Mouse (Mus musculus) hindbrain, embryonic 12.5 days (tissue): Measurements from ENCODE around the gene Dmbt1. TPM values are rescaled to one million over a fixed set of nuclear protein-coding genes. Genes with fewer than 3 reads are reported as not detected.
"Not testable (repeated sequence)": the region's sequence is repeated elsewhere in the genome, so short reads cannot be mapped to it uniquely, and the experiment has no call there.

ENCODE experiments used
- ATAC-seq: fragments of 200-750 bp; cut with Nextera tagmentation; 2 replicates; pipeline ENCODE4 v1.8.0; 2017; ENCODE audit warnings: moderate TSS enrichment; ENCODE audit not compliant: low FRiP score
- H3K27ac ChIP-seq: fragments of 300-500 bp; sonication (generic); 2 replicates; pipeline ENCODE4 v1.5.1; 2016; ENCODE audit warnings: mild to moderate bottlenecking
- H3K27me3 ChIP-seq: fragments of 300-500 bp; sonication (generic); 2 replicates; pipeline ENCODE4 v1.6.1; 2016; ENCODE audit warnings: mild to moderate bottlenecking
- H3K36me3 ChIP-seq: fragments of 300-500 bp; sonication (generic); 2 replicates; pipeline ENCODE4 v1.6.1; 2016; ENCODE audit warnings: mild to moderate bottlenecking
- H3K4me1 ChIP-seq: fragments of 300-500 bp; sonication (generic); 2 replicates; pipeline ENCODE4 v1.6.1; 2016
- H3K4me2 ChIP-seq: fragments of 300-500 bp; sonication (generic); replicated peaks from 2 replicates; pipeline ENCODE4 v1.6.1; 2016; ENCODE audit warnings: mild to moderate bottlenecking
- H3K4me3 ChIP-seq: fragments of 300-500 bp; sonication (generic); 2 replicates; pipeline ENCODE4 v1.5.1; 2016; ENCODE audit warnings: mild to moderate bottlenecking
- H3K9ac ChIP-seq: fragments of 300-500 bp; sonication (generic); 2 replicates; pipeline ENCODE4 v1.6.1; 2016; ENCODE audit warnings: mild to moderate bottlenecking, moderate library complexity
- H3K9me3 ChIP-seq: fragments of 300-500 bp; sonication (generic); replicated peaks from 2 replicates; pipeline ENCODE4 v1.6.1; 2016; ENCODE audit warnings: mild to moderate bottlenecking
- whole genome bisulfite sequencing: fragments of 180-500 bp; shearing (Covaris S2); methylation state at CpG from one replicate; pipeline ENCODE4 v1.1.7; 2016; 5-methylcytosine and 5-hydroxymethylcytosine counted together
- polyA plus RNA-seq: library from polyadenylated mRNA; unstranded; fragments of >200 nt; fragmentation: Nextera tagmentation; extraction: Ambion mirVana; gene quantifications from 2 replicates; pipeline ENCODE4 v1.2.1, GENCODE M21; 2016

Dmbt1 gene
- polyA plus RNA-seq, 1 experiment from 2014 or later: not detected

DNA sequence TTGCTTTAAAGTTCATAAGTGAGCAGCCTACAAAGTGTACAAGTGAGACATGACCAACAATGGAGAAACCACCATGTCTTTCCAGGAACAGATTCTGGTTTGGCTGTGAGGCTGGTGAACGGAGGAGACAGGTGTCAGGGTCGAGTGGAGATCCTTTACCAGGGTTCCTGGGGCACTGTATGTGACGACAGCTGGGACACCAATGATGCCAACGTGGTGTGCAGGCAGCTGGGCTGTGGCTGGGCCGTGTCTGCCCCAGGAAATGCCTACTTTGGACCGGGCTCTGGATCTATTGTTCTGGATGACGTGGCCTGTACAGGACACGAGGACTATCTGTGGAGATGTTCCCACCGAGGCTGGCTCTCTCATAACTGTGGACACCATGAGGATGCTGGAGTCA is 26.1 kb downstream of the Dmbt1 start:
- H3K4me2 ChIP-seq, H3K27ac ChIP-seq, H3K9ac ChIP-seq, H3K27me3 ChIP-seq, H3K9me3 ChIP-seq, H3K4me3 ChIP-seq, H3K36me3 ChIP-seq, H3K4me1 ChIP-seq, ATAC-seq: not testable (repeated sequence)
- 83% methylated on average over 9 of the region's 9 CpGs for WGBS

DNA sequence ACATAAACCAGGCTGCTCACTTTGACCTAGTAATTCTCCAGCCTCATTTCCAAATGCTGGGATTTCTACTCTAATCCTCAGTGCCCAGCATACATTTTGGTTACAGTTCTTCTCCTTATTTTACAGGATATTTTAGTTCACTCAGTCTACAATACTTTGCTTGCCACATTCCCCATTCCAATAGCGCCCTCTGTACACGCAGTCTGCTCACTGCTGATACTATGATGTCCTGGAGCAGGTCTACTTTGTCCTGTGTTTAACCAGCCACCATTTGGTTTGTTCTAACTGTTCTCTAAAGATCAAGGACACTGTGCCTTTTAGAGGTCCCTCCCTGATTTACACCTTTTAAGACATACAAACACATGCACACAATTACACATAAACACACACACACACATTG is 28.0 kb downstream of the Dmbt1 start:
- not testable (repeated sequence) for H3K36me3 ChIP-seq, H3K27ac ChIP-seq, H3K4me2 ChIP-seq, H3K4me1 ChIP-seq, H3K9ac ChIP-seq, ATAC-seq, H3K4me3 ChIP-seq, H3K27me3 ChIP-seq, H3K9me3 ChIP-seq
- WGBS: 71% methylated on average over 2 of the region's 2 CpGs

DNA sequence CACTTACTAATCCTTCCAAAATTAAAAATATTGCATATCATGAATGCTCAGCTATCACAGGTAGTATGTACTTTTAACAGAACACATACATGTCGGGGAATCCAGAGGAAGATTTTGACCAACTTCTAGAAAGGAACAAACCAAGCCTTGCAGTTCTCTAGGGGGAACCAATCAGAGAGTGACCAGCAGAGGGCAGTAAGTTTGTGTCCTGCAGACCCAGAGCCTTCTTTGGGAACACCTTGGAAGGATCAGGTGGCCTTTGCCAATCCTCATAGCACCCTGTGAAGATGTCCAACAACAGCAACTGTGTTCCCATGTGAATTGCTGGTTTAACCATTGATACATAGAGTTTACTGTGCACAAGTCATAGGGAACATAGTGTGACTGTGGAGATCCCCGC is 30.7 kb downstream of the Dmbt1 start:
- Histone ChIP-seq H3K27ac (no peak overlapping the region), H3K27me3 (no peaks in the 10 kb centered on the region), H3K9ac (no peak overlapping the region)

DNA sequence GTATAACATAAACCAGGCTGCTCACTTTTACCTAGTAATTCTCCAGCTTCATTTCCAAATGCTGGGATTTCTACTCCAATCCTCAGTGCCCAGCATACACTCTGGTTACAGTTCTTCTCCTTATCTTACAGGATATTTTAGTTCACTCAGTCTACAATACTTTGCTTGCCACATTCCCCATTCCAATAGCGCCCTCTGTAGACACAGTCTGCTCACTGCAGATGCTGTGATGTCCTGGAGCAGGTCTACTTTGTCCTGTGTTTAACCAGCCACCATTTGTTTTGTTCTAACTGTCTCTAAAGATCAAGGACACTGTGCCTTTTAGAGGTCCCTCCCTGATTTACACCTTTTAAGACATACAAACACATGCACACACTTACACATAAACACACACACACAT is 36.3 kb downstream of the Dmbt1 start:
- H3K27ac ChIP-seq, H3K9ac ChIP-seq, H3K4me3 ChIP-seq, ATAC-seq, H3K4me2 ChIP-seq, H3K27me3 ChIP-seq, H3K9me3 ChIP-seq, H3K4me1 ChIP-seq, H3K36me3 ChIP-seq: not testable (repeated sequence)
- 9% methylated on average over 1 of the region's 1 CpGs for WGBS

More for the DNA sequence above, 30.7 kb downstream of the Dmbt1 start:
- WGBS: 89% methylated on average over 2 of the region's 2 CpGs
- H3K36me3 ChIP-seq: no peaks in the 10 kb centered on the region
- no peak overlapping the region for H3K4me3 ChIP-seq
- ATAC-seq: no peak
- H3K4me2 ChIP-seq: no peak overlapping the region
- no peaks in the 10 kb centered on the region for H3K9me3 ChIP-seq
- H3K4me1 ChIP-seq: no peaks in the 10 kb centered on the region

DNA sequence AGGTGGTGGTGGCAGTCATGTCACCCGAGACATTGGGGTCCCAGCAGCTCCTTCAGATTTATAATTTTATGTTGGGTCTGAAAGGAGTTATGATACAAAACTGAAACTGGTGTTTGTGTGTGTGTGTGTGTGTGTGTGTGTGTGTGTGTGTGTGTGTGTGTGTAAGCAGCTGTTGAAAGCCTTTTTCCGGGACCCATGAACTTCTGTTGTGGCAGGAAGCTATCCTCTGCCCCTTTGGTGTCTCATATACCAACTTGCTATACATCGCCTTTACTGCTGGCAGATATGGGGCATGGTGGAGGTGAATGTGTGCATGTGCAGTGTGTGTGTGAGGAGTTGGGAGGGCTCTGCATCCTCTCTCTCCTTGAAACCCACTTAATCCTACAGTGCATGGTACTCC is 41.6 kb downstream of the Dmbt1 start:
- not testable (repeated sequence) for ATAC-seq, H3K9me3 ChIP-seq, H3K9ac ChIP-seq, H3K36me3 ChIP-seq, H3K27me3 ChIP-seq, H3K4me3 ChIP-seq, H3K27ac ChIP-seq, H3K4me2 ChIP-seq, H3K4me1 ChIP-seq
- WGBS: 94% methylated on average over 3 of the region's 3 CpGs

DNA sequence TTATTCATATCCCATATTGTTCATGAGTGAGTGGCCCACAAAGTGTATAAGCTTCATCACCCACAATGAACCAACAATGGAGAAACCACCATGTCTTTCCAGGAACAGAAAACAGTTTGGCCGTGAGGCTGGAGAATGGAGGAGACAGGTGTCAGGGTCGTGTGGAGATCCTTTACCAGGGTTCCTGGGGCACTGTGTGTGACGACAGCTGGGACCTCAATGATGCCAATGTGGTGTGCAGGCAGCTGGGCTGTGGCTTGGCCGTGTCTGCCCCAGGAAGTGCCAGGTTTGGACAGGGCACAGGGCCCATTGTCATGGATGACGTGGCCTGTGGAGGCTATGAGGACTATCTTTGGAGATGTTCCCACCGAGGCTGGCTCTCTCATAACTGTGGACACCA is 42.2 kb downstream of the Dmbt1 start:
- H3K36me3 ChIP-seq, H3K27me3 ChIP-seq, ATAC-seq, H3K9me3 ChIP-seq, H3K4me2 ChIP-seq, H3K4me3 ChIP-seq, H3K4me1 ChIP-seq, H3K9ac ChIP-seq, H3K27ac ChIP-seq: not testable (repeated sequence)
- WGBS: 81% methylated on average over 6 of the region's 6 CpGs

DNA sequence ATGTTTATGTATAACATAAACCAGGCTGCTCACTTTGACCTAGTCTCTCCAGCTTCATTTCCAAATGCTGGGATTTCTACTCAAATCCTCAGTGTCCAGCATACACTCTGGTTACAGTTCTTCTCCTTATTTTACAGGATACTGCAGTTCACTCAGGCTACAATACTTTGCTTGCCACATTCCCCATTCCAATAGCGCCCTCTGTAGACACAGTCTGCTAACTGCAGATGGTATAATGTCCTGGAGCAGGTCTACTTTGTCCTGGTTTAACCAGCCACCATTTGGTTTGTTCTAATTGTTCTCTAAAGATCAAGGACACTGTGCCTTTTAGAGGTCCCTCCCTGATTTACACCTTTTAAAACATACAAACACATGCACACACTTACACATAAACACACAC is 44.1 kb downstream of the Dmbt1 start:
- 3% methylated on average over 1 of the region's 1 CpGs for WGBS
- no peaks in the 10 kb centered on the region for H3K9me3 ChIP-seq
- H3K4me2 ChIP-seq: no peak overlapping the region
- ATAC-seq: no peak
- no peak overlapping the region for H3K9ac ChIP-seq
- H3K36me3 ChIP-seq: no peaks in the 10 kb centered on the region
- no peaks in the 10 kb centered on the region for H3K27me3 ChIP-seq
- H3K4me1 ChIP-seq: no peaks in the 10 kb centered on the region
- no peak overlapping the region for H3K4me3 ChIP-seq
- H3K27ac ChIP-seq: no peak overlapping the region

DNA sequence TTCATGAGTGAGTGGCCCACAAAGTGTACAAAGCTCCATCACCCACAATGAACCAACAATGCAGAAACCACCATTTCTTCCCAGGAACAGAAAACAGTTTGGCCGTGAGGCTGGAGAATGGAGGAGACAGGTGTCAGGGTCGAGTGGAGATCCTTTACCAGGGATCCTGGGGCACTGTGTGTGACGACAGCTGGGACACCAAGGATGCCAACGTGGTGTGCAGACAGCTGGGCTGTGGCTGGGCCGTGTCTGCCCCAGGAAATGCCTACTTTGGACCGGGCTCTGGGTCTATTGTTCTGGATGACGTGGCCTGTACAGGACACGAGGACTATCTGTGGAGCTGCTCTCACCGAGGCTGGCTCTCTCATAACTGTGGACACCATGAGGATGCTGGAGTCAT is 50.5 kb downstream of the Dmbt1 start:
- not testable (repeated sequence) for H3K4me3 ChIP-seq, H3K4me2 ChIP-seq, H3K9me3 ChIP-seq, H3K27ac ChIP-seq, H3K36me3 ChIP-seq, ATAC-seq, H3K27me3 ChIP-seq, H3K9ac ChIP-seq, H3K4me1 ChIP-seq
- WGBS: 87% methylated on average over 9 of the region's 9 CpGs

DNA sequence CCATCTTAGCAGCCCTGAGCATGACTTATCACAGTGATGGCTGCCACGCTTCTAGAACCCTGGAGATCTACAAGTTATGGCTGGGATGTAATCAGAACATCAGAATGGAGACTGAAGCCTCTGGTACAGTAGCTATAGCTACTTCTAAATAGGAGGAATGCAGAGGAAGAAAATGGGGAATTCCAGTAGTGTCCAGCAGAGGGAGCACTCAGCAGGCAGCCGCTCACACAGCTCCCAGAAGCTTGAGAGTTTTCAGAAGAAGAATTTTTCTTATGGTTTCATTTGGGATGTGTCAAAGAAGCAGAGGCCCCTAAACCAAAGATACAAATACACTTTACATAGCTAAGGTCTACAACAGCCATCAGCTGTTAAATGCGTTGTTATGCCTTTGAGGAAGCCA is 80.6 kb downstream of the Dmbt1 start:
- Histone ChIP-seq H3K36me3 (no peaks in the 10 kb centered on the region), H3K27me3 (no peaks in the 10 kb centered on the region), H3K4me1 (no peaks in the 10 kb centered on the region), H3K9ac (no peak overlapping the region), H3K4me2 (no peak overlapping the region), H3K27ac (no peak overlapping the region), H3K9me3 (no peaks in the 10 kb centered on the region), H3K4me3 (no peak overlapping the region)
- 33% methylated on average over 3 of the region's 3 CpGs for WGBS
- ATAC-seq: no peak

DNA sequence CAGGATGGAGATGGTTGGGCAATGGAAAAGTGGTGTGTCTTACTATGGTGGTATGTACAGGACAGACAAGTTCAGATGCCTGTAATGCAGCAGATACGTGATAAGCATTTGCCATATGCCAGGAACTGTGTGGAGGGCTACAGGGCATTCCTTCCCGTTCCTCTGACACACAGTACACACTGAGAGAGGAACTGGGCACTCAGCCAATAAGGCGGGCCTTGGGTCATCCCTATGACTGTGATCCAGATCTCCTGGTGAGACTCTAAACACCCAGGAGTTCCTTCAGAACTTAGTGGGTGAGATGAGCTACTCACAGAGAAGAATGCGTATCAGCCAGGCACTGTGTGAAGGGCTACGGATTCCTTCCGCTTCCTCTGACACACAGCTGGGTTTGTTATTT is 81.8 kb downstream of the Dmbt1 start:
- Histone ChIP-seq H3K4me1 (no peaks in the 10 kb centered on the region), H3K4me3 (no peak overlapping the region), H3K9me3 (no peaks in the 10 kb centered on the region), H3K27me3 (no peaks in the 10 kb centered on the region), H3K9ac (no peak overlapping the region), H3K36me3 (no peaks in the 10 kb centered on the region), H3K4me2 (no peak overlapping the region), H3K27ac (no peak overlapping the region)
- ATAC-seq: no peak
- WGBS: 82% methylated on average over 6 of the region's 6 CpGs

DNA sequence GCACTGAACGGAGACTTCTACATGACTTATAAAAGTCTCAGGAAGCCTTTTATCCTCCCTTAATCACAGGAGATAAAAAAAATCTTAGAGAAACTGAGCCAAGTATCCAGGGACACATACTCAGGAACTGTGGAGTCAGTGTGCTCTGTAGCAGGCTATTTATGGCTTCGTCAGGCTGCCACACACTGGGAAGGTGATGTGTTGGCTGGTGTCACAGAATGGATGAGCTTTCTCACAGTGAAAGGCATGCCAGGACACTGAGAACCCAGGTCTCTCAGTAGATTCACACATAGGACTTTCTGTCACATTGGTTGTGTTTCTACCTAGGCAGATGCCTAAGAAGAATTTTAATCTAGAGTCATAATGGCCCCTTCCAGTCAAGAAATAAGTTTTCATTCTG is 82.6 kb downstream of the Dmbt1 start:
- H3K4me3 ChIP-seq: no peak overlapping the region
- no peak for ATAC-seq
- 89% methylated on average over 2 of the region's 2 CpGs for whole genome bisulfite sequencing
- H3K36me3 ChIP-seq: no peaks in the 10 kb centered on the region
- no peaks in the 10 kb centered on the region for H3K27me3 ChIP-seq
- H3K9ac ChIP-seq: no peak overlapping the region
- H3K9me3 ChIP-seq: no peaks in the 10 kb centered on the region
- no peak overlapping the region for H3K27ac ChIP-seq
- H3K4me2 ChIP-seq: no peak overlapping the region
- H3K4me1 ChIP-seq: no peaks in the 10 kb centered on the region

DNA sequence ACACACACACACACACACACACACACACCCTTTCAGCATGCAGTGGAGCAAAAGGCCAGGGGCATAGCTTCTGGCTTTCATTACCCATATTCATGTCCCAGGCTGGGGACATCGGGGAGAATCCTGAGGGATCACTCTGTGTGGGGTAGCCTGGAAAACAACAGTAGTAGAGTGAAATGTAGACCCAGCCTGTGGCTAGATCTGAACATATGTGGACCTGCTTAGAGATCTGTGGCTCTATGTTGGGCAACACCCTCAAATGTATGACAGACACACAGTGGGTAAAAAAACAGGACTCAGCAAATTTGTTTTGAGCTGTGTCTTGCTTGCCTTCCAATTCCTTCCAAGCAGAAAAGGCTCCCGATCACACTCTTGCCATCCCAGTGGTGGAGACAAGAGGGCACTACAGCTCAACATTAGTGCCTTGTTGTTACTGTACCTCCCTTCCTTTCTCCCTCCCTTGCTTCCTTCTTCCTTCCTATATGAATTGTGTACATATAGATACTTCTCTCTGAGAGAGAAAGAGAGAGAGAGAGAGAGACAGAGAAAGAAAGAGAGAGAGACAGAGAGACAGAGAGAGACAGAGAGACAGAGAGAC is 90.5 kb downstream of the Dmbt1 start:
- Histone ChIP-seq H3K36me3 (no peaks in the 10 kb centered on the region), H3K4me1 (no peaks in the 10 kb centered on the region), H3K27ac (no peak overlapping the region), H3K9ac (no peak overlapping the region), H3K4me2 (no peak overlapping the region), H3K27me3 (no peaks in the 10 kb centered on the region), H3K9me3 (0 out of 2 replicates have a peak, but pooled peaks cover 4% of the 10 kb centered on the region), H3K4me3 (no peak overlapping the region)
- ATAC-seq: no peak
- WGBS: 83% methylated on average over 2 of the region's 2 CpGs

DNA sequence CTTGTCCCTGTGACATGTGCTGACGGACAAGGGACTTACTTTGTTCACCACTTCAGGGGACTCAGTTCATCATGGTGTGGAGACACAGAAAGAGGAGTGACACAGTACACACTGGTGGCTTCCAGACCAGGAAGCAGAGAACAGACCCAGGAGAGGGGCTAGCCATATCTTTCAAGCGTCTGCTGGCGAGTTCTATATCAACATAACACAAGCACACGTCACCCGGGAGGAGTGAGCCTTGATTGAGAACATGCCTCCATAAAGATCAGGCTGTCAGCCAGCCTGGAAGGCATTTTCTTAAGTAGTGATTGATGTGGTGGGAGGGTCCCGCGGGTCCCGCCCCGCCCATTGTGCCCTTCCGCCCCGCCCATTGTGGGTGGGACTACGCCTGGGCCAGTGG is 98.2 kb downstream of the Dmbt1 start:
- Histone ChIP-seq H3K27me3 (no peaks in the 10 kb centered on the region), H3K9me3 (no peaks in the 10 kb centered on the region), H3K9ac (no peak overlapping the region), H3K4me1 (no peaks in the 10 kb centered on the region), H3K4me2 (no peak overlapping the region), H3K27ac (no peak overlapping the region), H3K4me3 (no peak overlapping the region), H3K36me3 (no peaks in the 10 kb centered on the region)
- no peak for ATAC-seq
- WGBS: 53% methylated on average over 12 of the region's 12 CpGs
